ENCODE assay signal across 11 mouse cellular contexts in genomic region chr1:156605094-156605866, GRCm38 (mm10). TPM values are rescaled to one million over a fixed set of nuclear protein-coding genes. Genes with fewer than 3 reads are reported as not detected.
DNase-seq lines count a peak whose midpoint lies in the region; ATAC-seq lines count a peak whose summit lies in the region.
"Had no signal": no experiment of that assay in that cellular context is flagged by ENCODE, and none has a peak within 500 bp of the region (broad histone marks: within the 10 kb centered on the region; RNA-seq: fewer than 3 reads in every experiment).

No protein-coding gene starts in this region.

- H3K4me1 ChIP-seq in liver, embryonic 12.5 days = peaks cover 34% of the 10 kb centered on the region
- peaks cover 10% of the 10 kb centered on the region; the same call in 1 of the 2 replicates for H3K4me1 ChIP-seq in liver, embryonic 11.5 days (replicated peaks; ENCODE audit: control insufficient read depth, insufficient read depth, low read length)
- H3K4me1 ChIP-seq in midbrain, embryonic 11.5 days (ENCODE audit: control insufficient read depth, insufficient read depth, low read length) = no peaks in the 10 kb centered on the region; the same call in 1 of the 2 replicates

- H3K27ac ChIP-seq in liver, embryonic 12.5 days = no peak overlapping the region
- H3K27ac ChIP-seq in liver, embryonic 11.5 days (ENCODE audit: low read depth, low read length) = no peak overlapping the region
- no peak overlapping the region for H3K27ac ChIP-seq in midbrain, embryonic 11.5 days (ENCODE audit: low read depth, low read length)

- H3K9me3 ChIP-seq in liver, embryonic 12.5 days (replicated peaks) = no peaks in the 10 kb centered on the region
- no peaks in the 10 kb centered on the region for H3K9me3 ChIP-seq in liver, embryonic 11.5 days (ENCODE audit: control insufficient read depth, low read length)
- H3K9me3 ChIP-seq in midbrain, embryonic 11.5 days (ENCODE audit: control insufficient read depth, low read length) = no peaks in the 10 kb centered on the region

- intact Hi-C loops in heart, postnatal 10 days (cut with DNase I) = no loop called here

- no peaks in the 10 kb centered on the region for H3K36me3 ChIP-seq in liver, embryonic 12.5 days
- H3K36me3 ChIP-seq in liver, embryonic 11.5 days (ENCODE audit: control insufficient read depth, insufficient read depth, low read length) = no peaks in the 10 kb centered on the region
- no peaks in the 10 kb centered on the region for H3K36me3 ChIP-seq in midbrain, embryonic 11.5 days (ENCODE audit: control insufficient read depth, insufficient read depth, low read length)

- ATAC-seq in liver, embryonic 12.5 days = peak; percentile 32; the same call in 1 of the 2 replicates
- no peak; the same call in 1 of the 2 replicates for ATAC-seq in liver, embryonic 11.5 days (replicated peaks; ENCODE audit: low FRiP score)
- ATAC-seq in monocyte, adult 5-6 weeks (replicated peaks; ENCODE audit: insufficient number of reproducible peaks, low FRiP score, low TSS enrichment, poor library complexity, severe bottlenecking) = peak; percentile 50
- ATAC-seq in midbrain, embryonic 11.5 days (ENCODE audit: low FRiP score) = no peak
- ATAC-seq: forebrain, embryonic 14.5 days had no signal

- H3K9ac ChIP-seq in liver, embryonic 12.5 days = no peak overlapping the region
- no peak overlapping the region for H3K9ac ChIP-seq in liver, embryonic 11.5 days (ENCODE audit: low read depth, low read length)
- no peak overlapping the region for H3K9ac ChIP-seq in midbrain, embryonic 11.5 days (ENCODE audit: low read length)

- no peaks in the 10 kb centered on the region for H3K27me3 ChIP-seq in liver, embryonic 12.5 days (replicated peaks)
- H3K27me3 ChIP-seq in liver, embryonic 11.5 days (replicated peaks; ENCODE audit: control insufficient read depth, insufficient read depth, low read length) = no peaks in the 10 kb centered on the region
- no peaks in the 10 kb centered on the region for H3K27me3 ChIP-seq in midbrain, embryonic 11.5 days (ENCODE audit: control insufficient read depth, insufficient read depth, low read length)

- no peak overlapping the region for H3K4me3 ChIP-seq in liver, embryonic 12.5 days
- no peak overlapping the region for H3K4me3 ChIP-seq in liver, embryonic 11.5 days (ENCODE audit: low read depth, low read length)
- H3K4me3 ChIP-seq in midbrain, embryonic 11.5 days (ENCODE audit: low read depth, low read length) = no peak overlapping the region
- H3K4me3 ChIP-seq: myocyte had no signal

- no peak overlapping the region for H3K4me2 ChIP-seq in liver, embryonic 12.5 days
- H3K4me2 ChIP-seq in liver, embryonic 11.5 days = no peak overlapping the region
- H3K4me2 ChIP-seq in midbrain, embryonic 11.5 days = no peak overlapping the region

- DNase-seq in heart, adult 11 months = peak; percentile 87
- DNase-seq in heart, postnatal 10 days = no peak
- DNase-seq in liver, embryonic 11.5 days (ENCODE audit: low spot score) = no peak
- DNase-seq in cerebellum, postnatal 25 days = peak; percentile 56 to 69
- DNase-seq in midbrain, embryonic 11.5 days (ENCODE audit: low spot score, missing footprints) = no peak
- DNase-seq in natural killer cell, adult 2 months (ENCODE audit: low spot score in 2 of 2) = no peak
- DNase-seq: heart, postnatal 14 days had no signal

- 67% methylated on average over 12 of the region's 12 CpGs for WGBS in liver, embryonic 12.5 days (ENCODE audit: insufficient replicate concordance)
- 75% methylated on average over 12 of the region's 12 CpGs for WGBS in liver, embryonic 11.5 days
- 85% methylated on average over 12 of the region's 12 CpGs for WGBS in midbrain, embryonic 11.5 days

RNA-seq across cellular contexts. Expression of gene Abl2, which starts 46.7 kb away (rescaled TPM):
- total RNA-seq in heart, postnatal 10 days (2021) = 10 to 100 TPM; 24.2 to 25.3 TPM
- 2.4 and 2.5 TPM in 2 replicates for polyA plus RNA-seq in liver, embryonic 12.5 days (2016; fragmentation: Nextera tagmentation; extraction: Ambion mirVana)
- polyA plus RNA-seq in liver, embryonic 11.5 days (2014; fragmentation: Nextera tagmentation; extraction: Ambion mirVana) = 3.0 and 4.0 TPM in 2 replicates
- 17.1 to 22.4 TPM (median 18.6 TPM) in 3 replicates for total RNA-seq in monocyte, adult 5-6 weeks (2017)
- 4.8 and 4.9 TPM in 2 replicates for polyA plus RNA-seq in midbrain, embryonic 11.5 days (2014; fragmentation: Nextera tagmentation; extraction: Ambion mirVana)

Comparison
In these comparisons a context has a peak if more than half of its experiments do, and no peak if none do; other contexts are left out.
1. DNase-seq: peak in heart, adult 11 months (single experiment) and cerebellum, postnatal 25 days (2 of 2); none in heart, postnatal 10 days (0 of 2), liver, embryonic 11.5 days (single experiment), midbrain, embryonic 11.5 days (single experiment) and natural killer cell, adult 2 months (0 of 2).
2. ATAC-seq: peak in liver, embryonic 12.5 days (single experiment) and monocyte, adult 5-6 weeks (single experiment); none in liver, embryonic 11.5 days (single experiment) and midbrain, embryonic 11.5 days (single experiment).